Mouse (Mus musculus): ENCODE results near the gene Trib3.
"Not testable (repeated sequence)": the region's sequence is repeated elsewhere in the genome, so short reads cannot be mapped to it uniquely, and the experiment has no call there.

DNA sequence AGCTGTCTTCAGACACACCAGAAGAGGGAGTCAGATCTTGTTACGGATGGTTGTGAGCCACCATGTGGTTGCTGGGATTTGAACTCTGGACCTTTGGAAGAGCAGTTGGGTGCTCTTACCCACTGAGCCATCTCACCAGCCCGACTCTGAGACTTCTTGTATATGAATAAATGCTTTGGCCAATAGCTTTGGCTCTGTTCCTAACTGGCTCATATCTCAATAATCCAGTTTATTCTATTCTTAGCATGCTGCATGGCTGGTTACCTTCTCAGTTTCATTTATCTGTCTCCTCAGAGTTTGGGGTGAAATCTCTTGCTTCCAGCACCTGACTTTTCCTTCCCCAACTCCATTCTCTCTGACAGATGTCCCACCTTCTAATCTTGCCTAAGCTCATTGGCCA lies 54.2 kb downstream of the Trib3 start:
- TF ChIP-seq POLR2A (IDR thresholded peaks at IDR 0.05; ENCODE audit: borderline replicate concordance, extremely low read depth, low read depth, low read length); CTCF (IDR thresholded peaks at IDR 0.05; ENCODE audit: insufficient read depth, low read length): not testable (repeated sequence)
